Mouse (Mus musculus) 3T3-L1 (cell line): ENCODE measurements around the gene Ccdc96.

Experiments used
- DNase-seq: peaks from one replicate; pipeline ENCODE4 v3.0.0-alpha.2; 2015; ENCODE audit warnings: low read depth, low spot score

Ccdc96 gene

DNA sequence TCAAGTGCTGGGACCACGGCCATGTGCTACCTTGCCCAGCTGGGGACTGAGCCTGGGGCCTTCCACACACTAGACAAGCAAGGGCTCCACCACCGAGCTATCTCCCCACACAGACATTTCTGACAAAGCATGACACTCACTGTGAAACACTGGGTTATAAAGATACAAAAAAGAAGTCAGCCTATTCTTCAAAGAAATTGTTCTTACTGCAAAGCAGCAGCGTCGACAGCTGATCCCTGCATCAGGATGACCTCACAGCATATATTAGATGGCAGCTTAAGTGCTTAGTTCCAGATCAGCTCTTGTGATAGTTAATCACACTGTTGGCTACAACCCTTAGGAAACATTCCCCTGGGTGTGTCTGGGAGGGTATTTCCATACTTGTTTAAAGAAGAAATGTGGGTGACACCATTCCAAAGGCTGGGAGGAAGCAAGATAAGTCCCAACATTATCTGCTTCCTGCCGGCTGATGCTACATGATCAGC is 38.9 kb downstream of the Ccdc96 start:
- no peak for DNase-seq

DNA sequence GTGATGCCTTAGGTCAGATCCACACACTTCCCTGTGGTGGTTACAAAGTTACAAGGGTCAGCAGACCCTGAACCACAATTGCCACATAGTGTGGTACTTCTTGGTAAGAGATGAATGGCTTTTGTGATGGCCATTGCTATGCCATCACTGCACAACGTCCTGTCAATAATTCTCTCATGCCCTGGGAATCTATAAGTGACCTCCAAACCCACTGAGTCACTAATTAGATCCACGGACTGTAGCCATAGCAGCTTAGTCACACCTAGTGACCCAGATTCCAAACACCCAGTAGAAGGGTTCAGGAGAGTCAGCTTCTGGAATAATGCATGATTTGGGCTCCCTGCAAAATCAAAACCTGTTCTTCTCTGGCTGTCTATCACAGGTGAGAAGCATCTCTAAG is 40.8 kb downstream of the Ccdc96 start:
- no peak for DNase-seq

GRCm38 (mm10) chr5:36526274-36526673 is 41.9 kb downstream of the Ccdc96 start:
- DNase-seq, result peak; percentile 52

DNA sequence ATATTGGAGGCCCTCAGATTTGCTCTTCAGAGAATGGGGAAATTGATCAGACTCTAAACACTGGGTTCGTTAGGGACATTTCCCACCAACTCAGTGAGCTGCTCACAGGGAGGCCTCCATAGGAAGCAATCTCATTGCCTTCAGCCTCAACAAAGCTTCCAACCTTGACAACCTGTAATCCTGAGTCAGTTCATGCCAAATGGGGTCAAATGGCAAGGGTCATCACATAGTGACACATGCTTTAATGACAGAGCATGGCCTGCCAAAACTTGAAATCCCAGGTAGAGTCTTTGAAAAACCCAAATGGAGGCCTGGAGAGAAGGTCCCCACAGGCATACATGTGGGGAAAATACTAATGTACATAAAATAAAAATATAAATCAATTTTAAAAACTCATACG is 42.5 kb downstream of the Ccdc96 start:
- no peak for DNase-seq

DNA sequence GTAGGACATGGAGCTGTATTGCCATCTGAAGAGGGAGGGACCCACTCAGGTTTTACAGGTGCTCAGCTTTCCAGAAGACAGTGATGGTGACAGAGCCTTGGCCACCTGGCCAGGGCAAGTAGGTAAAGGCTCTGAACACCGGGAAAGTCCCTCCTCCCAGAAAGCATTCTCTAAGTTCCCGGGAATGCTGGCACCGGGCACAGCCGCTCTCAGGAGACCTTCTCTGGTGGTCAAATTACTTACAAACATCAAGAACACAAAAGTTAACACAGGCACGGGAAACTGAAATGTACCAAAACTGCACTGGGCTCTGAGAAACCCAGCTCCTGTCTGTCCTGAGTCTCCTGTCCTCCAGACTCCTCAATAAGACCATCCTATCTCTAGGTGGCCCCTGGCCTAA is 45.3 kb downstream of the Ccdc96 start:
- peak; percentile 50 for DNase-seq

- peak; percentile 96 for DNase-seq
Measured at GRCm38 (mm10) chr5:36530129-36530751, 45.9 kb downstream of the Ccdc96 start.

GRCm38 (mm10) chr5:36534455-36535030 is 50.2 kb downstream of the Ccdc96 start:
- no peak for DNase-seq

DNA sequence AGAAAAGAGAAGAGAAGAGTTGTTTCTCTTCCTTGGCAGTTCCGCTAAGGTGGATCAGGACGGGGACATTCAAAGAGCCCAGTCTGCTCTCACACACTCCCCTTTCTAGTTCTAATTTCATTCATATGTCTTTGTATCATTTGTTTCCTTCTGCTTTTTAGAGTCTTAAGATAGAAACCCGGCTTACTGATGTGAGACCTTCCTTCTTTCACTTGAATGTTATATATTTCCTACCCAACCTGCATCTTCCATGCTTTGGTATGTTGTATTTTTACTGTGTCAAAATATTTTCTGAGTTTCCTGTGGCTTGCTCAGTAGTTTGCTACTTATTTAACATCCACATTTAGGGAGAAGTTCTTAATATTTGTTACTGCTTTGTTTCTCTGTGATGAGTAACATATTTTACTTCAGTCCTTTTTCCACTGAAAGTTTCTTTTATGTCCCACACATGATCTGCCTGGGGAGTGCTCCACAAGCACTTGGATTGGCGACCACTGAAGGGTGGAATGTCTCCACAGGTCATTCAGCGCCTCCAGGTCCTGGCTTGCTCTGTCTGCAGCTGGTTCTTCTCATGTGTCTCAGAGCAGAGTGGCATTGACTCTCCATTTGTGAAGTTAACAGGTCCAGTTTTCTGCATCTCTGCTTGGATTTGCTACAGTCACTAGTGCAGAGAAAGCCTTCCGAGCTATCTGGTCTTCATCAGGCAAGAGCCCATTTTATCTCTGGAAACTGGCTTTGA is 51.2 kb downstream of the Ccdc96 start:
- DNase-seq, result no peak

DNA sequence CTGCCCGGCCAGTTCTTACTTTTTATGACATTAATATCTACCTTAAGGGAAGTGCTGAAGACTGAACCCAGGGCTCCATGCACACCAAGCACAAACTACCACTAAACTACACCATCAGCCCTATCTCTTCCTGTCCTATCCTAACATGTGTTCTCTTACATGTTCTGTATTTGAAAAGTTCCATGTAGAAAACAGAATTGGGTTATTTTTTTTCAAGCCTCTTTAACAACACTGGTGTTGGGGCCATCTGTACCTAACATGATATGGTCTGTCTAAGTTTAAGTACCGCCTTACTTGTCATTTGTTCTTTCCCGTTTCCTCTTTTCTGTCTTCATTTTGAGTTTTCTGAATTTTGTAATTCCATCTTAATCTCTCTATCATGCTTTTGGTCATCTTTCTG is 52.0 kb downstream of the Ccdc96 start:
- DNase-seq, result no peak
